Comparison of ENCODE assay signal across 8 mouse cellular contexts in genomic region chr2:170209121-170209520, GRCm38 (mm10).
DNase-seq lines count a peak whose midpoint lies in the region; ATAC-seq lines count a peak whose summit lies in the region.

No protein-coding gene starts in this region.

- H3K9me3 ChIP-seq in forebrain, embryonic 12.5 days: no peaks in the 10 kb centered on the region

- no peaks in the 10 kb centered on the region for H3K27me3 ChIP-seq in forebrain, embryonic 12.5 days

- H3K4me1 ChIP-seq in forebrain, embryonic 12.5 days: peaks cover 36% of the 10 kb centered on the region

- no peak for ATAC-seq in inflammation-experienced regulatory T-cells, adult 6 months
- ATAC-seq in forebrain, embryonic 12.5 days (ENCODE audit: low FRiP score): no peak

- H3K4me3 ChIP-seq in forebrain, embryonic 12.5 days (replicated peaks): no peak overlapping the region

- no peaks in the 10 kb centered on the region for H3K36me3 ChIP-seq in forebrain, embryonic 12.5 days (replicated peaks)

- no peak overlapping the region for H3K27ac ChIP-seq in forebrain, embryonic 12.5 days

- H3K9ac ChIP-seq in forebrain, embryonic 12.5 days: no peak overlapping the region

- 87% methylated on average over 12 of the region's 12 CpGs for WGBS in forebrain, embryonic 12.5 days

- DNase-seq in adipocyte (ENCODE audit: low spot score): peak; percentile 65
- DNase-seq in gonadal fat pad, adult 2 months (ENCODE audit: low read depth): peak; percentile 100
- peak; percentile 94 for DNase-seq in kidney, adult 9 months
- peak; percentile 82 to 89 for DNase-seq in lung, postnatal 4 days
- DNase-seq in thymus, postnatal 10 days (ENCODE audit: low spot score in 2 of 2): no peak
- no peak for DNase-seq in right cerebral cortex, adult 2 months (ENCODE audit: low spot score in 2 of 2)

- no peak overlapping the region for H3K4me2 ChIP-seq in forebrain, embryonic 12.5 days

Comparison
In these comparisons a context has a peak if more than half of its experiments do, and no peak if none do; other contexts are left out.
1. DNase-seq: peak in adipocyte (single experiment), gonadal fat pad, adult 2 months (single experiment), kidney, adult 9 months (single experiment) and lung, postnatal 4 days (2 of 2); none in thymus, postnatal 10 days (0 of 2) and right cerebral cortex, adult 2 months (0 of 2).